Mouse (Mus musculus) forebrain, embryonic 15.5 days (tissue): Measurements from ENCODE around the gene Cdk2. TPM values are rescaled to one million over a fixed set of nuclear protein-coding genes. Genes with fewer than 3 reads are reported as not detected.
A peak's percentile ranks its signal among the peaks of the same experiment; 100 is the strongest.
"Not testable (repeated sequence)": the region's sequence is repeated elsewhere in the genome, so short reads cannot be mapped to it uniquely, and the experiment has no call there.

Source experiments
- ATAC-seq: fragments of 200-750 bp; cut with Nextera tagmentation; replicated peaks from 2 replicates; pipeline ENCODE4 v1.8.0; 2017; ENCODE audit warnings: mild to moderate bottlenecking, moderate TSS enrichment, moderate library complexity
- H3K27ac ChIP-seq: fragments of 300-500 bp; sonication (generic); replicated peaks from 2 replicates; pipeline ENCODE4 v1.5.1; 2015; ENCODE audit warnings: mild to moderate bottlenecking, inconsistent platforms
- H3K27me3 ChIP-seq: fragments of 300-500 bp; sonication (generic); 2 replicates; pipeline ENCODE4 v1.6.1; 2015; ENCODE audit warnings: inconsistent platforms
- H3K36me3 ChIP-seq: fragments of 300-500 bp; sonication (generic); 2 replicates; pipeline ENCODE4 v1.6.1; 2015; ENCODE audit warnings: mild to moderate bottlenecking, inconsistent platforms
- H3K4me1 ChIP-seq: fragments of 300-500 bp; sonication (generic); 2 replicates; pipeline ENCODE4 v1.6.1; 2015; ENCODE audit warnings: inconsistent platforms
- H3K4me2 ChIP-seq: fragments of 300-500 bp; sonication (generic); replicated peaks from 2 replicates; pipeline ENCODE4 v1.6.1; 2015; ENCODE audit warnings: mild to moderate bottlenecking, inconsistent platforms
- H3K4me3 ChIP-seq: fragments of 300-500 bp; sonication (generic); 2 replicates; pipeline ENCODE4 v1.5.1; 2015; ENCODE audit warnings: mild to moderate bottlenecking, inconsistent platforms
- H3K9ac ChIP-seq: fragments of 300-500 bp; sonication (generic); replicated peaks from 2 replicates; pipeline ENCODE4 v1.6.1; 2015; ENCODE audit warnings: mild to moderate bottlenecking, inconsistent platforms
- H3K9me3 ChIP-seq: fragments of 300-500 bp; sonication (generic); 2 replicates; pipeline ENCODE4 v1.6.1; 2016; ENCODE audit warnings: inconsistent platforms
- WGBS: fragments of 180-500 bp; shearing (Covaris S2); methylation state at CpG from one replicate; pipeline ENCODE4 v1.1.7; 2015; ENCODE audit warnings: mixed read lengths; 5-methylcytosine and 5-hydroxymethylcytosine counted together
- polyA plus RNA-seq: library from polyadenylated mRNA; unstranded; fragments of >200 nt; fragmentation: Nextera tagmentation; extraction: Ambion mirVana; gene quantifications from 2 replicates; pipeline ENCODE4 v1.2.1, GENCODE M21; 2015

The Cdk2 gene
- polyA plus RNA-seq, 1 experiment from 2014 or later = 37.6 TPM

DNA sequence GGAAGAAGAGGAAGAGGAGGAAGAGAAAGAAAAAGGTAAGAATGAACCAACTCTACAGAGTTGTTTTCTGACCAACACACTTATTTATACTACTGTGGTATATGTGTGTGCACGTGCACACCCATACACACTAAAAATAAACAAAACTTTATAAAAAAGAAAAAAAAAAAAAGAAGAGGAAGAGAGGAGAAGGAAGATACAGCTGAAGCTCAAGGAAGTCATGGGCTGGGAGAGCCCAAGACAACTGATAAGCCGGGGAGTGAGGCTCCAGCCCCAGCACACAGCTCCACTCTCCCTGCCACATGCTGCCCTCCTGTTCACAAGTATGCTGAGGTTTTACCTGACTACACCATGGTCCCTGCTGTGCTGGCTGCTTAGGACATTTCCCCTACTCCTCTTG, 35.5 kb upstream of the Cdk2 start:
- no peak for ATAC-seq
- peaks cover 18% of the 10 kb centered on the region for H3K4me1 ChIP-seq
- no peak overlapping the region for H3K9ac ChIP-seq
- no peak overlapping the region for H3K27ac ChIP-seq
- no peak overlapping the region for H3K4me2 ChIP-seq
- peaks cover 34% of the 10 kb centered on the region; the same call in 1 of the 2 replicates for H3K27me3 ChIP-seq
- no peaks in the 10 kb centered on the region for H3K36me3 ChIP-seq
- WGBS = 81% methylated on average over 2 of the region's 2 CpGs
- no peaks in the 10 kb centered on the region for H3K9me3 ChIP-seq
- H3K4me3 ChIP-seq = no peak overlapping the region

DNA sequence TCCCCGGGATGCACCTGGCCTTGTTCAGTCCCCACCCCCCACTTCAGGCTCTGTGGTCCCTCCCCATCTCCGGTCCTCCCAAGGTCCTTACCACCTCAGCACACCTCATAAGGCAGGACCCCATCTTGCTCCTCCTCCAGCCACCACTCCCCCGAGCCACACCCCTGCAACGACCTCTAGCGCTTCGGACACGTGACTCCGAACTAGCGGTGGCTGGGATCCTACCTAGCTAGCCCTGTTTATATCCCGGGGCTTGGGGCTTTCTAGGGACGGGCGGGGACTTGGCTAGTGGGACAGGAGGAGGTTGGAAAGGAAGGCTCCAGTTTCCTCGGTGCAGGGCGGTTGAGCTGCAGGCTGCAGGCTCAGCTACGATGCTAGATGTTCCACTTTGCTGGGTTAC, 32.6 kb upstream of the Cdk2 start:
- Histone ChIP-seq H3K4me2 (peak overlapping the region; percentile 36), H3K36me3 (no peaks in the 10 kb centered on the region), H3K9ac (no peak overlapping the region), H3K4me1 (0 out of 2 replicates have a peak, but pooled peaks cover 2% of the 10 kb centered on the region), H3K4me3 (peak overlapping the region; percentile 20; the same call in 1 of the 2 replicates), H3K27ac (no peak overlapping the region), H3K27me3 (peaks cover 11% of the 10 kb centered on the region; the same call in 1 of the 2 replicates), H3K9me3 (no peaks in the 10 kb centered on the region)
- WGBS = 5% methylated on average over 15 of the region's 15 CpGs
- no peak for ATAC-seq

DNA sequence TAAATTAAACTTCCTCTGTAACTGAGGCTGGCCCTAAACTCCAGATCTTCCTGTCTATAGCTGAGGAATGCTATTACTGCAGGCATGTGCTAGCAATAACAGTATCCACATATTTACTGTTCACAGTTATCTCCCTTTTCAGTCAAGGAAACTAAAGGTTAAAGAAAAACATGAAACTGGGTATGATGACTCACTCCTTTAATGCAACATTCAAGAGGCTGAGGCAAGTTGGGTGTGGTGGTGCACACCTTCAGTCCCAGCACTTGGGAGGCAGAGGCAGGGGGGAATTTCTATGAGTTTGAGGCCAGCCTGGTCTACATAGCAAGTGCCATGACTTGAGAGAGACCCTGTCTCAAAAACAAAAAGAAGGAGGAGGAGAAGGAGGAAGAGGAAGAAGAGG, 27.2 kb upstream of the Cdk2 start:
- Histone ChIP-seq H3K4me3 (no peak overlapping the region), H3K9me3 (no peaks in the 10 kb centered on the region), H3K27me3 (no peaks in the 10 kb centered on the region), H3K4me2 (no peak overlapping the region), H3K9ac (no peak overlapping the region), H3K4me1 (peaks cover 3% of the 10 kb centered on the region; the same call in 1 of the 2 replicates), H3K27ac (no peak overlapping the region), H3K36me3 (no peaks in the 10 kb centered on the region)
- ATAC-seq = no peak

DNA sequence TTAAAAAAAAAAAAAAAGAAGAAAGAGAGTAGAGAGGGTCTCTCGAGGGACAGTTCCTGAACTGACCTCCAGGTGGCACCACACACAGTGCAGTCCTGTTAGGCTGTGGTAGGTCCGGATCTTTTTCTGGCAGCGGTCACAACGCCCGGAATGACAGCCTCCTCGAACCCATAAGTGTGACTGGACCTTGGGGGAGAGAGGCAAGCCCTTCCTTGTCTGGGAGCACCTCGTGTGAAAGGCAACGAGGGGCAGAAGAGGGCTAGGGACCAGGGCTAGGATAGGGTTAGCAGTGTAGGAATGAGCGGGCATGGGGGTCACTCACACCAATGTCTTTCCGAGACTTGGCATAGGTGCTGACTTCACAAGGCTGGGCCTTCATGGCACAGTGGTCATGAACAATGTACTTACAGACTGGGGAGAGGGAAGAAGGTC, 26.2 kb upstream of the Cdk2 start:
- Histone ChIP-seq H3K4me2 (peak overlapping the region; percentile 27; the same call in 1 of the 2 replicates), H3K9me3 (no peaks in the 10 kb centered on the region), H3K4me1 (peaks cover 3% of the 10 kb centered on the region; the same call in 1 of the 2 replicates), H3K4me3 (no peak overlapping the region), H3K27me3 (no peaks in the 10 kb centered on the region), H3K9ac (no peak overlapping the region), H3K27ac (no peak overlapping the region), H3K36me3 (no peaks in the 10 kb centered on the region)
- ATAC-seq = peak; percentile 61
- WGBS = 17% methylated on average over 10 of the region's 10 CpGs

DNA sequence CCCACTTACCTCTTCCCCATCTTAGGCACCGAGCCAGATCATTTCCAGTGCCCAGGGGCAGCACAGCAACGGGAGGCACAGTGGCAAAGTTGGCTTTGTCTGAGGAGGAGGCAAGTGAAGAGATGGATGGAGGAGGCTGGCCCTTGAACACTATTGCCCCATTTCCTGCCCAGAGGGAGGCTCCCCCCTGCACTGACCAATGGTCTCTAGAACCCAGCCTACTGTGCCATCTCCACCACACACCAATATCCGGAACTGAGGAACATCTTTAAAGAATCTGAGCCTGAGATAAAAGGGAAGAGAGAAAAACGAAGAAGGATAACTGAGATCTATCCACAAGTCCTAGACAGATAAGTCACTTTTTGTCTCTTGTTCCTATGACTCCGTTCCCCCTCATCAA, 23.2 kb upstream of the Cdk2 start:
- ATAC-seq = no peak
- no peak overlapping the region for H3K4me3 ChIP-seq
- H3K4me2 ChIP-seq = no peak overlapping the region
- H3K9me3 ChIP-seq = no peaks in the 10 kb centered on the region
- H3K36me3 ChIP-seq = no peaks in the 10 kb centered on the region
- H3K27ac ChIP-seq = no peak overlapping the region
- 75% methylated on average over 5 of the region's 5 CpGs for WGBS
- no peaks in the 10 kb centered on the region for H3K27me3 ChIP-seq
- H3K4me1 ChIP-seq = peaks cover 3% of the 10 kb centered on the region; the same call in 1 of the 2 replicates
- no peak overlapping the region for H3K9ac ChIP-seq

DNA sequence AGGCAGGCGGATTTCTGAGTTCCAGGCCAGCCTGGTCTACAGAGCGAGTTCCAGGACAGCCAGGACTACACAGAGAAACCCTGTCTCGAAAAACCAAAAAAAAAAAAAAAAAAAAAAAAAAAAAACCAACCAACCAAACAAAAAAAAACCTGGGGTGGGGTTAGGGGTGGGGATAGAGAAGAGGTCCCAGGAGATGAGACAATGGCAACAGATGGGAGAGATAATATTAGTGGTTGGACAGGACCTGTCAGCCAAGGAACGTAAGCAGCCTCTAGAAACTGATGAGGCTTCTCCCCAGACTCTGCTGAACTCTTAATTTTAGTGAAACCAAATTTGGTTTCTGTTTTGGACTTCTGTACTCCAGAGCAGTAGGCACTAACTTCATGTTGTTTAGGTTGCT, 20.6 kb upstream of the Cdk2 start:
- not testable (repeated sequence) for H3K27me3 ChIP-seq, H3K9ac ChIP-seq, H3K4me2 ChIP-seq, H3K36me3 ChIP-seq, H3K4me3 ChIP-seq, ATAC-seq, H3K4me1 ChIP-seq, H3K9me3 ChIP-seq, H3K27ac ChIP-seq
- WGBS = 83% methylated on average over 4 of the region's 4 CpGs

DNA sequence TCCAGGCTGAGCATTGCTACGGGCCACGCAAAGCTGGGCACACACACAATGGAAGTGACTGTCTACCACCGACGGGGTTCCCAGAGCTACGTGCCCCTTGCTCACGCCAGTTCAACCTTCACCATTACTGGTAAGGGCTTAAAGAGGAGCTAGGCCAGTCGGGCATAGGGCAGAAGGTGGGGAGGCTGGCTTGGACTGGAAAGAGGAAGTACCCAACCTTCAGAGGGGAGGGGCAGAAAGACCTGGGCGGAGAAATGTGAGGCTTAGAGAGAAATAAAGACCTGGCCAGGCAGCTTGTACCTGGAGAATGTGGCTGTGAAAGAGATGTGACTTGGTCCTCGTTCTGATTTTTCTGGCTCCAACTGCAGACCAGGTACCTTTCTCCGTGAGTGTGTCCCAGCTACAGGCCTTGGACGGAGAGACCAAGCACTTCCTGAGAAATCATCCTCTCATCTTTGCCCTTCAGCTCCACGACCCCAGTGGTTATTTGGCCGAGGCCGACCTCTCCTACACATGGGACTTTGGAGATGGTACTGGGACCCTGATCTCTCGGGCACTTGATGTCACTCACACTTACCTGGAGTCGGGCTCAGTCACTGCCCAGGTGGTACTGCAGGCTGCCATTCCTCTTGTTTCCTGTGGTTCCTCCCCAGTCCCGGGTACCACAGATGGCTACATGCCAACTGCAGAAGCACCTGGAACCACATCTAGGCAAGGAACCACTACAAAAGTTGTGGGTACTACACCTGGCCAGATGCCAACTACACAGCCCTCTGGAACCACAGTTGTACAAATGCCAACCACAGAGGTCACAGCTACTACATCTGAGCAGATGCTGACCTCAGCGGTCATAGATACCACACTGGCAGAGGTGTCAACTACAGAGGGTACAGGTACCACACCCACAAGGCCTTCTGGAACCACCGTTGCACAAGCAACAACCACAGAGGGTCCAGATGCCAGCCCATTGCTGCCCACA, 11.0 kb upstream of the Cdk2 start:
- no peak overlapping the region for H3K9ac ChIP-seq
- H3K4me1 ChIP-seq = no peaks in the 10 kb centered on the region
- no peaks in the 10 kb centered on the region for H3K27me3 ChIP-seq
- no peaks in the 10 kb centered on the region for H3K36me3 ChIP-seq
- no peak overlapping the region for H3K4me3 ChIP-seq
- no peak overlapping the region for H3K27ac ChIP-seq
- no peak overlapping the region for H3K4me2 ChIP-seq
- ATAC-seq = no peak
- H3K9me3 ChIP-seq = no peaks in the 10 kb centered on the region
- WGBS = 90% methylated on average over 19 of the region's 19 CpGs

DNA sequence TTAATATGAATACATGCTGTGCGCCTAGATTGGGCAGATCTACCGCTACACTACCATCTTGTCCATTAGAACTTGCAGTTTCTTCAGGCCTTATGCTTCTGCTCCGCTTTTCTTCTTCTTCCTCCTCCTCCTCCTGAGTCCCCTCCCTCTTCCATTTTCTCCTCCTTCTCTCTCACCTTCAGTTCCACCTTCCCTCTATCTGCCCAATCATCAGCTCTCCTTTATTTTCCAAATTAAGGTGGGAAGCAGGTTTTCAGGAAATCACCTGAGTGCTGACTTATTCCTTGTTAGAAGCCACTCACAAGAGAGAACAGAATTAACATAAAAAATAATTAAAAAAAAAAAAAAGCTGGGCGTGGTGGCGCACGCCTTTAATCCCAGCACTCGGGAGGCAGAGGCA, 6.5 kb upstream of the Cdk2 start:
- not testable (repeated sequence) for H3K9ac ChIP-seq, H3K9me3 ChIP-seq, H3K4me3 ChIP-seq, H3K4me2 ChIP-seq, H3K27ac ChIP-seq, H3K4me1 ChIP-seq, H3K27me3 ChIP-seq, H3K36me3 ChIP-seq, ATAC-seq
- WGBS = 98% methylated on average over 7 of the region's 7 CpGs

DNA sequence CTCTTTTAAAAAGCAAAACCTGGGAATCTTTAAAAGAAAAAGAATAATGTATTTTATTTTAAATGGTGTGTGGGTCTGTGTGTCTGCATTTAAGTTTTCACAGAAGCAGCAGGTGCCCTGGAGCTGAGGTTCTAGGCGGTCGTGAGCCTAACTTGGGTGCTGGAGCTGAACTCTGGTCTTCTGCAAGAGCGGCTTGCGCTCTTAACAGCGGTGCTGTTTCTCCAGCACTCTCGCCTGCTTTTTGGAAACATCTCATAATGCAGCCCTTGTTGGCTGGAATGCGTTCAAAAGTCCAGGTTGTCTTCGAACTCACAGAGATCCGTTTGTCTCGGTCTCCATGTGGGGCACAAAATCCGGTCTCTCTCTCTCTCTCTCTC, 474 bp upstream of the Cdk2 start:
- ATAC-seq = peak; percentile 45; the same call in 1 of the 2 replicates
- H3K9me3 ChIP-seq = no peaks in the 10 kb centered on the region
- WGBS = 4% methylated on average over 11 of the region's 11 CpGs
- H3K4me3 ChIP-seq = peak overlapping the region; percentile 69
- peak overlapping the region; percentile 58; the same call in 1 of the 2 replicates for H3K9ac ChIP-seq
- peaks cover 12% of the 10 kb centered on the region for H3K4me1 ChIP-seq
- no peak overlapping the region for H3K27ac ChIP-seq
- H3K36me3 ChIP-seq = no peaks in the 10 kb centered on the region
- no peaks in the 10 kb centered on the region for H3K27me3 ChIP-seq
- H3K4me2 ChIP-seq = peak overlapping the region; percentile 84

DNA sequence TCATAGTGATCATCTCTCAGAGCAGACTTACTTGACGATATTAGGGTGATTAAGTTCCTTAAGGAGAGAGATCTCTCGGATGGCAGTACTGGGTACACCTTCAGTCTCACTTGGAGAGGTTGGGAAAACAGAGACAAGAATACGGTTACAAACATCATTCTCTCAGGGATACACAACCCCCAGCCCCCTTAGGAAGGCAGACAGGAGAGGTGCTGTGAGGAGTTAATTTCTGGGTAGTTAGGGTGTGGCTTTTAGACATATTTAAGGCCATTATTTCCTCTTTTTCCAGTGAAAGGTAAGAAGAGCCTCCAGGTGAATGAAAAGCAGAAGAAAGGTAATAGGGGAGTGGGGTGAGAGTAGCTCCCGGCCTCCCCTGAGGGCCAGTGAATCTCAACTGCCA, 936 bp downstream of the Cdk2 start, which contains the start of gene Pmel:
Gene Pmel, plus strand, starts transcription at position 301 of the 400 bp plus-strand sequence.
- Histone ChIP-seq H3K4me2 (peak within 1 kb of the TSS; percentile 84), H3K27ac (peak within 1 kb of the TSS; percentile 75), H3K27me3 (no peaks in the 10 kb centered on the region), H3K36me3 (no peaks in the 10 kb centered on the region), H3K9ac (peak within 1 kb of the TSS; percentile 58), H3K4me3 (peak within 1 kb of the TSS; percentile 69), H3K9me3 (no peaks in the 10 kb centered on the region), H3K4me1 (peaks cover 12% of the 10 kb centered on the region)
- ATAC-seq = no peak
- WGBS = 21% methylated on average over 4 of the region's 4 CpGs

DNA sequence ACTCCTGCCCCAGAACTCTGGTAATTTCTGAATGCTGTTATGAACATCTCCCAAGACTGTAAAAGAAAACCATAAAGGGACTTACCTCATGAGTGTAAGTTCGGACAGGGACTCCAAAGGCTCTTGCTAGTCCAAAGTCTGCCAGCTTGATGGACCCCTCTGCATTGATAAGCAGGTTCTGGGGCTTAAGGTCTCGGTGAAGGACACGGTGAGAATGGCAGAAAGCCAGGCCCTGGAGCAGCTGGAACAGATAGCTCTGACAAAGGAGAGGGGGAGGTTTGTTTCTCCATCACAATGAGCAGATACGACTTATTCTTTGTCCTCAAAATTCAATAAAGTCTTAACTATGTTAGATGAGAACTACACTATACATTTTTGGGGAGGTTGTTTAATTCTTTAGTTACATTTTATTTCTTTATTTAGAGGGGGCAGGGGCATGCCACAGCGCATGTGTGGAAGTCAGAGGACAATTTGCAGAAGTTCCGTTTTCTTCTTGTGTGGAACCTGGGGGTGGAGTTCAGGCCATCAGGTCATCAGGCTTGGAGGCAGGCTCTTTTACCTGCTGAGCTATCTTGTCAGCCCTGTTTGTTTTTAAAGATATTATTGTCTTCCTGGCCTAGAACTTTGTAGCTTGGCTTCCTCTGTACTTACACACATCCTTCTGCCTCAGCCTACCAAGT, 2.4 kb downstream of the Cdk2 start:
- Histone ChIP-seq H3K4me2 (no peak overlapping the region), H3K9ac (no peak overlapping the region), H3K27ac (no peak overlapping the region), H3K4me1 (peaks cover 12% of the 10 kb centered on the region), H3K27me3 (no peaks in the 10 kb centered on the region), H3K9me3 (no peaks in the 10 kb centered on the region), H3K4me3 (no peak overlapping the region), H3K36me3 (no peaks in the 10 kb centered on the region)
- 74% methylated on average over 6 of the region's 6 CpGs for WGBS
- ATAC-seq = no peak

DNA sequence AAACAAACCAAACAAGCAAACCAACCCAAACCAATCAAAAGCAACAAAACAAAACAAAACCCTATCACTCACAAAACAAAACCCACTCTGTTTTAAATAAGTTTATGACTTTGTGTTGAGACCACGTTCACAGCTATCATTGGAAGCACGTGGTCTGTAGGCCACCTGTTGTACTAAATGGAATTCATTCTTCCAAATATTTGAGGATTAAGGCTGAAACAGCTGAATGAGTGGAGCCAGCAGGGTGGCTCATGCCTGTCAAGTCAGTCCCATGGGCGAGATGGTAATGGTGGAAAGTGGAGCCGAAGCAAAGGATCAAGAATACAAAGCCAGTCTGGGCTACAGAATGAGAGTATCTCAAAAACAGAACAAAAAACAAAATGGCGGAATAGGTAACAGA, 4.1 kb downstream of the Cdk2 start:
- H3K9ac ChIP-seq = no peak overlapping the region
- no peaks in the 10 kb centered on the region for H3K27me3 ChIP-seq
- no peaks in the 10 kb centered on the region for H3K36me3 ChIP-seq
- H3K4me3 ChIP-seq = no peak overlapping the region
- H3K4me2 ChIP-seq = no peak overlapping the region
- H3K9me3 ChIP-seq = no peaks in the 10 kb centered on the region
- 93% methylated on average over 5 of the region's 5 CpGs for WGBS
- no peak overlapping the region for H3K27ac ChIP-seq
- no peak for ATAC-seq
- H3K4me1 ChIP-seq = peaks cover 16% of the 10 kb centered on the region
